Mouse (Mus musculus) bone marrow, adult 2 months (tissue): ENCODE data around the gene Ifih1. TPM values are rescaled to one million over a fixed set of nuclear protein-coding genes. Genes with fewer than 3 reads are reported as not detected.

Source experiments
- H3K27ac ChIP-seq: fragments of 200-500 bp; 2 replicates; pipeline ENCODE4 v1.5.1; 2012; ENCODE audit warnings: low read depth, mild to moderate bottlenecking, control low read depth, inconsistent platforms, low read length; ENCODE audit not compliant: control insufficient read depth, poor library complexity, insufficient read depth
- H3K4me1 ChIP-seq: fragments of 200-500 bp; 2 replicates; pipeline ENCODE4 v1.6.1; 2011; ENCODE audit warnings: low read length; ENCODE audit not compliant: control insufficient read depth, insufficient read depth
- H3K4me3 ChIP-seq: fragments of 200-500 bp; replicated peaks from 2 replicates; pipeline ENCODE3; 2011; ENCODE audit warnings: mild to moderate bottlenecking, low read depth, low read length, control low read depth; ENCODE audit not compliant: control insufficient read depth
- CTCF ChIP-seq: fragments of 200-500 bp; IDR thresholded peaks from 2 replicates; pipeline ENCODE4 v1.5.1; 2011; ENCODE audit warnings: low read length, control low read depth; ENCODE audit not compliant: control insufficient read depth, insufficient read depth
- POLR2A ChIP-seq: fragments of 200-500 bp; IDR thresholded peaks from 2 replicates; pipeline ENCODE4 v1.6.1; 2011; ENCODE audit warnings: low read depth, mild to moderate bottlenecking, control low read depth, low read length, borderline replicate concordance; ENCODE audit not compliant: control insufficient read depth
- WGBS: fragments of 180-500 bp; shearing (Covaris S2); methylation state at CpG from one replicate; pipeline ENCODE4 v1.1.7; 2018; 5-methylcytosine and 5-hydroxymethylcytosine counted together
- polyA plus RNA-seq: library from polyadenylated mRNA; stranded (reverse); fragments of >200 nt; gene quantifications from 2 replicates; pipeline ENCODE4 v1.2.4, GENCODE M21; 2011; ENCODE audit warnings: low replicate concordance; ENCODE audit not compliant: missing spikeins, insufficient read depth, insufficient read length

Gene Ifih1
- polyA plus RNA-seq, 1 experiment: 8.2 TPM

GRCm38 (mm10) chr2:62623024-62623441, 23.0 kb downstream of the Ifih1 start:
- no peak for TF ChIP-seq CTCF
- no peak for TF ChIP-seq POLR2A
- Histone ChIP-seq H3K27ac (no peak overlapping the region), H3K4me1 (no peaks in the 10 kb centered on the region; the same call in 1 of the 2 replicates), H3K4me3 (no peak overlapping the region)
- WGBS: 73% methylated on average over 8 of the region's 8 CpGs

DNA sequence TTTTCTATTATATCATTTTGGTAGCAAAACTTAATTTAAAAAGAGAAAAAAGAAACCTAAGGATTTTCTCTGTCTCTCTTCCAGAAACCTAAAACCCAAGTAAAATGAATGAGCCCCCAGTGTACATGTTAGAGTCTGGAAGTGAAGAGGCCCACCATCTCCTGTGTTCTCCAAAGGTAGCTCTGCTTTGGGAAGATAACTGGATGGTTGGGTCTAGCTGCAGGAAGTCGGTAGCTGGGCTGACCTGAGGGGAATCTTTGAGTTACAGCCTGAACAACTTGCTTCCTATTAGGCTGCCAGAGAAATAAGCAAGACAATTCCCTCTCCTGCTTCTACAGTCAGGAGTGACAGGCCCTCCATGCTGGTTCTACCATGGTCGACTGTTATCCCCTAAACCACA, 26.4 kb downstream of the Ifih1 start:
- H3K4me1 ChIP-seq: no peaks in the 10 kb centered on the region; the same call in 1 of the 2 replicates
- H3K27ac ChIP-seq: peak overlapping the region; percentile 39
- no peak for TF ChIP-seq POLR2A
- TF ChIP-seq CTCF: no peak
- 35% methylated on average over 2 of the region's 2 CpGs for WGBS
- no peak overlapping the region for H3K4me3 ChIP-seq

- no peak for TF ChIP-seq CTCF
- TF ChIP-seq POLR2A: no peak
- Histone ChIP-seq H3K4me1 (no peaks in the 10 kb centered on the region; the same call in 1 of the 2 replicates), H3K27ac (no peak overlapping the region), H3K4me3 (no peak overlapping the region)
- 45% methylated on average over 7 of the region's 7 CpGs for WGBS
Observed at GRCm38 (mm10) chr2:62618934-62619341, 27.1 kb downstream of the Ifih1 start.

GRCm38 (mm10) chr2:62613133-62613532, 32.9 kb downstream of the Ifih1 start:
- Histone ChIP-seq H3K4me3 (no peak overlapping the region), H3K4me1 (no peaks in the 10 kb centered on the region; the same call in 1 of the 2 replicates), H3K27ac (no peak overlapping the region)
- whole genome bisulfite sequencing: 87% methylated on average over 4 of the region's 4 CpGs
- no peak for TF ChIP-seq POLR2A
- no peak for TF ChIP-seq CTCF

- TF ChIP-seq CTCF: no peak
- TF ChIP-seq POLR2A: no peak
- no peak overlapping the region for H3K4me3 ChIP-seq
- no peaks in the 10 kb centered on the region for H3K4me1 ChIP-seq
- H3K27ac ChIP-seq: no peak overlapping the region
- WGBS: 49% methylated on average over 16 of the region's 16 CpGs
Observed at GRCm38 (mm10) chr2:62606205-62606604, 39.9 kb downstream of the Ifih1 start.

GRCm38 (mm10) chr2:62603530-62603929, 42.5 kb downstream of the Ifih1 start:
- H3K27ac ChIP-seq: no peak overlapping the region
- H3K4me3 ChIP-seq: no peak overlapping the region
- WGBS: 91% methylated on average over 5 of the region's 5 CpGs
- TF ChIP-seq POLR2A (no peak), CTCF (no peak)
- no peaks in the 10 kb centered on the region for H3K4me1 ChIP-seq

DNA sequence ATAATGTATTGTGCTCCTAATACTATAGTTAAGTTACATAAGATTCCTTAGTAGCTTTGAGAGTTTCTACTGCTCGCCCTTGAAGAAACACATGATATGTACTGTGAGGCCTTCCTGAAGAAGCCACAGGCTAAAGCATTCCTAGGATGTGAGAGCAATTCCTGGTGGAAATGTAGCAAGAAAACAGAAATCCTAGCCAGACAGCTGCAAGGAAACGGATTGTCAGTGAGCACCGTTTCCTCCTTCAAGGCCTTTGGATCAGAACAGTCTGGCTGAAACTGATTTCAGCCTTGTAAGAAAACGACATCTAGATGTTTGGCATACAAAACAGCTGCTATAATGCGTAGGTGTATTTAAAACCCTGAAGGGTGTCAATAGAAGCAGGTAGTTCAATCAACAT, 49.5 kb downstream of the Ifih1 start:
- WGBS: 84% methylated on average over 5 of the region's 5 CpGs
- Histone ChIP-seq H3K27ac (no peak overlapping the region), H3K4me3 (no peak overlapping the region), H3K4me1 (no peaks in the 10 kb centered on the region)
- TF ChIP-seq POLR2A: no peak

DNA sequence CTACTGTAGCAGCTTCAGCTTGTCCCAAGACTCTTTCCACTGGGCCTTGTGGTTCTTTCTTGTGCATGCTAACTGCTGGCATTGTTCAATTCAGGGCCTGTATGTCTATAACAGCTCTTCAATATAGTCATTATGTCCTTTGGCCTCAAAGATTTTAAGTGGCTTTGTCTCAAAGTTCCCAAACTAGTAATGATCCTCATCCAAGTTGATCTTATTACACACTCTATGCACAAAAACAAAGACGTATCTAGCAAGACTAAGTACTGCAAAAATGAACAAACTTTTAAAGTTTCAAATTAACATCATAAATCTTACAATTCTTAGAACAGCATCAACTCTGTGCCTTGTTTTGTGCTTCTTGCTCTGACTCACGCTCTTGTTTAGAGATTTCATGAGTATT, 51.6 kb downstream of the Ifih1 start:
- H3K4me1 ChIP-seq: no peaks in the 10 kb centered on the region
- no peak overlapping the region for H3K4me3 ChIP-seq
- 87% methylated on average over 2 of the region's 2 CpGs for WGBS
- no peak for TF ChIP-seq POLR2A
- no peak for TF ChIP-seq CTCF
- H3K27ac ChIP-seq: no peak overlapping the region

GRCm38 (mm10) chr2:62591555-62591954, 54.5 kb downstream of the Ifih1 start:
- Histone ChIP-seq H3K4me1 (no peaks in the 10 kb centered on the region), H3K27ac (no peak overlapping the region), H3K4me3 (no peak overlapping the region)
- WGBS: 83% methylated on average over 3 of the region's 3 CpGs
- no peak for TF ChIP-seq POLR2A
- no peak for TF ChIP-seq CTCF

GRCm38 (mm10) chr2:62589333-62589732, 56.7 kb downstream of the Ifih1 start:
- TF ChIP-seq CTCF: no peak
- TF ChIP-seq POLR2A: no peak
- no peak overlapping the region for H3K27ac ChIP-seq

More at GRCm38 (mm10) chr2:62589333-62589732, 56.7 kb downstream of the Ifih1 start:
- Histone ChIP-seq H3K4me3 (no peak overlapping the region), H3K4me1 (no peaks in the 10 kb centered on the region)
- 84% methylated on average over 4 of the region's 4 CpGs for WGBS
